Mouse (Mus musculus) heart, adult 2 months (tissue): ENCODE data around the gene Zfp697. TPM values are rescaled to one million over a fixed set of nuclear protein-coding genes. Genes with fewer than 3 reads are reported as not detected.

ENCODE experiments used
- DNase-seq, 2 experiments: peaks; one replicate each; pipeline ENCODE4 v3.0.0; 2021
- H3K27ac ChIP-seq: fragments of 200-600 bp; 2 replicates; pipeline ENCODE4 v1.8.1; 2022
- H3K27me3 ChIP-seq: fragments of 200-500 bp; 2 replicates; pipeline ENCODE4 v1.6.1; 2012; ENCODE audit warnings: mild to moderate bottlenecking, low read length, inconsistent platforms, mixed read lengths; ENCODE audit not compliant: control insufficient read depth, insufficient read depth
- H3K36me3 ChIP-seq: fragments of 200-500 bp; 2 replicates; pipeline ENCODE4 v1.6.1; 2012; ENCODE audit warnings: low read length, inconsistent platforms; ENCODE audit not compliant: control insufficient read depth, insufficient read depth
- H3K4me1 ChIP-seq: fragments of 200-500 bp; 2 replicates; pipeline ENCODE4 v1.6.1; 2011; ENCODE audit warnings: low read length; ENCODE audit not compliant: control insufficient read depth, insufficient read depth
- H3K4me3 ChIP-seq: fragments of 200-600 bp; 2 replicates; pipeline ENCODE4 v1.8.1; 2022
- H3K79me2 ChIP-seq: fragments of 200-500 bp; replicated peaks from 2 replicates; pipeline ENCODE4 v1.6.1; 2012; ENCODE audit warnings: mild to moderate bottlenecking, inconsistent platforms, low read length, moderate library complexity, mixed read lengths; ENCODE audit not compliant: control insufficient read depth, insufficient read depth
- H3K9ac ChIP-seq: fragments of 200-500 bp; 2 replicates; pipeline ENCODE4 v1.6.1; 2012; ENCODE audit warnings: low read depth, mild to moderate bottlenecking, control low read depth, inconsistent platforms, low read length, mixed read lengths
- CTCF ChIP-seq: fragments of 200-600 bp; IDR thresholded peaks from 2 replicates; pipeline ENCODE4 v1.8.1; 2022; ENCODE audit warnings: antibody characterized with exemption, mild to moderate bottlenecking, moderate library complexity
- EP300 ChIP-seq: fragments of 200-500 bp; IDR thresholded peaks from 2 replicates; pipeline ENCODE4 v1.6.1; 2011; ENCODE audit warnings: low read depth, low read length, control low read depth; ENCODE audit not compliant: insufficient read depth
- POLR2A ChIP-seq: fragments of 200-500 bp; IDR thresholded peaks from 2 replicates; pipeline ENCODE4 v1.6.1; 2011; ENCODE audit warnings: mild to moderate bottlenecking, low read depth, low read length, control low read depth; ENCODE audit not compliant: insufficient read depth
- WGBS: fragments of 180-500 bp; shearing (Covaris S2); methylation state at CpG from one replicate; pipeline ENCODE4 v1.1.7; 2018; 5-methylcytosine and 5-hydroxymethylcytosine counted together
- intact Hi-C: fragments of 180-260 bp; cut with DNase I; formaldehyde crosslinking; loops from one replicate; pipeline ENCODE4 v1.15.1; 2025
- polyA plus RNA-seq: library from polyadenylated mRNA; depleted of rRNA; stranded (reverse); fragments of >200 nt; gene quantifications from 2 replicates; pipeline ENCODE4 v1.2.3, GENCODE M21; 2012
- total RNA-seq, 2 experiments: library from RNA; stranded (reverse); gene quantifications; 2 replicates each; pipeline ENCODE4 v1.2.3; 2021

Zfp697 gene
- total and polyA plus RNA-seq, 3 experiments = 5.9 to 8.1 (median 6.3) TPM

- Histone ChIP-seq H3K4me3 (no peak overlapping the region; the same call in 1 of the 2 replicates), H3K27me3 (no peaks in the 10 kb centered on the region; the same call in 1 of the 2 replicates), H3K36me3 (no peaks in the 10 kb centered on the region), H3K9ac (no peak overlapping the region), H3K4me1 (peaks cover 1% of the 10 kb centered on the region; the same call in 1 of the 2 replicates), H3K79me2 (no peaks in the 10 kb centered on the region), H3K27ac (no peak overlapping the region)
- intact Hi-C loops = loop anchor here (5.0 kb wide), 1 partner anchor 64 kb away; no protein-coding TSS in a partner anchor
- TF ChIP-seq POLR2A (no peak), EP300 (no peak), CTCF (no peak)
- 61% methylated on average over 5 of the region's 5 CpGs for WGBS
- no peak for DNase-seq
These were observed 44.5 kb downstream of the Zfp697 start for GRCm38 (mm10) chr3:98426749-98427148.

- peak overlapping the region; percentile 51 for H3K4me3 ChIP-seq
- H3K79me2 ChIP-seq = no peaks in the 10 kb centered on the region
- WGBS = 3% methylated on average over 23 of the region's 23 CpGs
- intact Hi-C loops = loop anchor here (5.0 kb wide), 1 partner anchor 65 kb away; no protein-coding TSS in a partner anchor
- no peaks in the 10 kb centered on the region; the same call in 1 of the 2 replicates for H3K27me3 ChIP-seq
- no peak for TF ChIP-seq EP300
- TF ChIP-seq POLR2A = no peak
- no peak for TF ChIP-seq CTCF
- H3K4me1 ChIP-seq = peaks cover 1% of the 10 kb centered on the region; the same call in 1 of the 2 replicates
- H3K36me3 ChIP-seq = no peaks in the 10 kb centered on the region
- no peak for DNase-seq
- H3K9ac ChIP-seq = peak overlapping the region; percentile 18
- no peak overlapping the region for H3K27ac ChIP-seq
These were observed 45.0 kb downstream of the Zfp697 start for GRCm38 (mm10) chr3:98427260-98427599.

- peaks cover 1% of the 10 kb centered on the region; the same call in 1 of the 2 replicates for H3K4me1 ChIP-seq
- WGBS = 8% methylated on average over 95 of the region's 110 CpGs
- intact Hi-C loops = loop anchor here (5.0 kb wide), 1 partner anchor 66 kb away; no protein-coding TSS in a partner anchor
- peak overlapping the region; percentile 70 for H3K9ac ChIP-seq
- TF ChIP-seq EP300 (no peak), CTCF (no peak), POLR2A (no peak)
- no peaks in the 10 kb centered on the region for H3K79me2 ChIP-seq
- no peaks in the 10 kb centered on the region for H3K36me3 ChIP-seq
- no peak overlapping the region for H3K27ac ChIP-seq
- H3K4me3 ChIP-seq = peak overlapping the region; percentile 51
- H3K27me3 ChIP-seq = no peaks in the 10 kb centered on the region; the same call in 1 of the 2 replicates
- DNase-seq = peak; percentile 79 to 81
These were observed 45.6 kb downstream of the Zfp697 start for GRCm38 (mm10) chr3:98427600-98428448.

- Histone ChIP-seq H3K9ac (no peak overlapping the region), H3K27ac (no peak overlapping the region), H3K79me2 (no peaks in the 10 kb centered on the region), H3K4me1 (peaks cover 1% of the 10 kb centered on the region; the same call in 1 of the 2 replicates), H3K27me3 (no peaks in the 10 kb centered on the region), H3K36me3 (no peaks in the 10 kb centered on the region), H3K4me3 (peak overlapping the region; percentile 51)
- 48% methylated on average over 17 of the region's 17 CpGs for WGBS
- TF ChIP-seq CTCF (no peak), EP300 (no peak), POLR2A (no peak)
- DNase-seq = no peak
- intact Hi-C loops = loop anchor here (5.0 kb wide), 1 partner anchor 66 kb away; no protein-coding TSS in a partner anchor
These were observed 46.2 kb downstream of the Zfp697 start for GRCm38 (mm10) chr3:98428449-98428775.

GRCm38 (mm10) chr3:98428928-98429525 is 46.8 kb downstream of the Zfp697 start:
- intact Hi-C loops = loop anchor here (5.0 kb wide), 1 partner anchor 67 kb away; no protein-coding TSS in a partner anchor
- no peak for DNase-seq
- H3K27me3 ChIP-seq = no peaks in the 10 kb centered on the region
- H3K4me3 ChIP-seq = no peak overlapping the region
- WGBS = 53% methylated on average over 8 of the region's 8 CpGs
- H3K9ac ChIP-seq = no peak overlapping the region
- TF ChIP-seq CTCF = no peak
- no peak for TF ChIP-seq POLR2A
- TF ChIP-seq EP300 = no peak
- no peaks in the 10 kb centered on the region for H3K36me3 ChIP-seq
- no peak overlapping the region for H3K27ac ChIP-seq
- no peaks in the 10 kb centered on the region for H3K79me2 ChIP-seq
- peaks cover 1% of the 10 kb centered on the region; the same call in 1 of the 2 replicates for H3K4me1 ChIP-seq
